8 mouse cellular contexts compared by ENCODE assay signal in genomic region chr11:100472197-100472934, GRCm38 (mm10). TPM values are rescaled to one million over a fixed set of nuclear protein-coding genes. Genes with fewer than 3 reads are reported as not detected.
DNase-seq lines count a peak whose midpoint lies in the region; ATAC-seq and TF ChIP-seq lines count a peak whose summit lies in the region.

Klhl11 (minus strand) TSS chr11:100472741.

- peak within 1 kb of the TSS; percentile 83 for H3K9ac ChIP-seq in heart, embryonic 15.5 days
- peak within 1 kb of the TSS; percentile 91 for H3K9ac ChIP-seq in liver, embryonic 14.5 days (replicated peaks)
- H3K9ac ChIP-seq in neural tube, embryonic 11.5 days (ENCODE audit: low read length), result peak within 1 kb of the TSS; percentile 96
- peak within 1 kb of the TSS; percentile 86 for H3K9ac ChIP-seq in stomach, postnatal 0 days (ENCODE audit: low read length)

- TF ChIP-seq CTCF in liver, embryonic 14.5 days (IDR thresholded peaks at IDR 0.05; ENCODE audit: low read depth), result peak; percentile 87
- peak; percentile 83 for TF ChIP-seq CTCF in stomach, postnatal 0 days (IDR thresholded peaks at IDR 0.05; ENCODE audit: low read depth)

- H3K36me3 ChIP-seq in forebrain, embryonic 10.5 days (replicated peaks), result peaks cover 47% of the 10 kb centered on the region
- H3K36me3 ChIP-seq in heart, embryonic 15.5 days, result peaks cover 14% of the 10 kb centered on the region; the same call in 1 of the 2 replicates
- H3K36me3 ChIP-seq in liver, embryonic 14.5 days (replicated peaks; ENCODE audit: control insufficient read depth, insufficient read depth, low read depth), result peaks cover 2% of the 10 kb centered on the region; the same call in 1 of the 2 replicates
- H3K36me3 ChIP-seq in neural tube, embryonic 11.5 days (ENCODE audit: control insufficient read depth, insufficient read depth, low read length), result 0 out of 2 replicates have a peak, but pooled peaks cover 3% of the 10 kb centered on the region
- H3K36me3 ChIP-seq in stomach, postnatal 0 days (ENCODE audit: control insufficient read depth, insufficient read depth, low read length), result peaks cover 5% of the 10 kb centered on the region; the same call in 1 of the 2 replicates

- DNase-seq in c-Kit-negative CD71-positive TER-119-positive erythroid progenitor cells, embryonic 14.5 days (ENCODE audit: low read depth, low spot score), result peak; percentile 92
- DNase-seq in forebrain, embryonic 10.5 days (ENCODE audit: extremely low spot score, low spot score), result peak; percentile 93
- peak; percentile 87 to 93 for DNase-seq in kidney, postnatal 25 days
- DNase-seq in liver, embryonic 14.5 days (ENCODE audit: low read depth in 3 of 3, low spot score in 3 of 3), result peak; percentile 83 to 88 (median 83)
- peak; percentile 95 for DNase-seq in neural tube, embryonic 11.5 days (ENCODE audit: low spot score)
- DNase-seq in stomach, postnatal 0 days (ENCODE audit: low spot score), result peak; percentile 91

- H3K4me2 ChIP-seq in heart, embryonic 15.5 days, result peak within 1 kb of the TSS; percentile 95
- peak within 1 kb of the TSS; percentile 82 for H3K4me2 ChIP-seq in liver, embryonic 14.5 days (ENCODE audit: low read depth)
- peak within 1 kb of the TSS; percentile 93 for H3K4me2 ChIP-seq in neural tube, embryonic 11.5 days (ENCODE audit: low read depth)
- H3K4me2 ChIP-seq in stomach, postnatal 0 days (replicated peaks; ENCODE audit: low read depth), result peak within 1 kb of the TSS; percentile 99

- H3K4me1 ChIP-seq in forebrain, embryonic 10.5 days, result peaks cover 23% of the 10 kb centered on the region
- H3K4me1 ChIP-seq in heart, embryonic 15.5 days (replicated peaks), result peaks cover 14% of the 10 kb centered on the region
- H3K4me1 ChIP-seq in liver, embryonic 14.5 days (replicated peaks; ENCODE audit: control insufficient read depth in 2 of 2, insufficient read depth in 2 of 2, low read length in 1 of 2), result peaks cover 11 to 12% of the 10 kb centered on the region in 2 experiments
- H3K4me1 ChIP-seq in neural tube, embryonic 11.5 days (ENCODE audit: control insufficient read depth, insufficient read depth, low read length), result peaks cover 11% of the 10 kb centered on the region
- H3K4me1 ChIP-seq in stomach, postnatal 0 days (replicated peaks; ENCODE audit: control insufficient read depth, insufficient read depth), result 0 out of 2 replicates have a peak, but pooled peaks cover 3% of the 10 kb centered on the region

- peak; percentile 93 for ATAC-seq in CD4-positive, CD25-positive, alpha-beta regulatory T cell, adult 4 months
- peak; percentile 96 for ATAC-seq in heart, embryonic 15.5 days (replicated peaks; ENCODE audit: insufficient number of reproducible peaks, insufficient read depth, low FRiP score, low read depth)
- ATAC-seq in liver, embryonic 14.5 days (ENCODE audit: insufficient read depth), result peak; percentile 94
- peak; percentile 87 for ATAC-seq in neural tube, embryonic 11.5 days (ENCODE audit: insufficient read depth, low FRiP score, low TSS enrichment)
- peak; percentile 93 for ATAC-seq in stomach, postnatal 0 days (ENCODE audit: low FRiP score, low TSS enrichment)

- under 1% methylated on average over 83 of the region's 83 CpGs for WGBS in forebrain, embryonic 10.5 days
- WGBS in heart, embryonic 15.5 days, result under 1% methylated on average over 83 of the region's 83 CpGs
- under 1% methylated on average over 83 of the region's 83 CpGs for WGBS in liver, embryonic 14.5 days (ENCODE audit: insufficient replicate concordance)
- under 1% methylated on average over 83 of the region's 83 CpGs for WGBS in neural tube, embryonic 11.5 days
- under 1% methylated on average over 83 of the region's 83 CpGs for WGBS in stomach, postnatal 0 days

- no peaks in the 10 kb centered on the region for H3K9me3 ChIP-seq in forebrain, embryonic 10.5 days
- no peaks in the 10 kb centered on the region for H3K9me3 ChIP-seq in heart, embryonic 15.5 days (replicated peaks)
- no peaks in the 10 kb centered on the region for H3K9me3 ChIP-seq in liver, embryonic 14.5 days (ENCODE audit: control insufficient read depth, low read length)
- no peaks in the 10 kb centered on the region for H3K9me3 ChIP-seq in neural tube, embryonic 11.5 days (ENCODE audit: control insufficient read depth, low read length)
- no peaks in the 10 kb centered on the region for H3K9me3 ChIP-seq in stomach, postnatal 0 days (ENCODE audit: control insufficient read depth, low read length)

- peak; percentile 31; the same call in 1 of the 2 replicates for TF ChIP-seq EP300 in liver, embryonic 14.5 days (IDR thresholded peaks at IDR 0.05; ENCODE audit: low read depth)
- no peak for TF ChIP-seq EP300 in stomach, postnatal 0 days (optimal IDR thresholded peaks at IDR 0.05)

- peak within 1 kb of the TSS; percentile 99 for H3K4me3 ChIP-seq in forebrain, embryonic 10.5 days
- peak within 1 kb of the TSS; percentile 82 for H3K4me3 ChIP-seq in heart, embryonic 15.5 days
- H3K4me3 ChIP-seq in liver, embryonic 14.5 days (ENCODE audit: insufficient read depth in 1 of 2, low read depth in 2 of 2, low read length in 2 of 2), result peak within 1 kb of the TSS; percentile 89 to 91
- peak within 1 kb of the TSS; percentile 96 for H3K4me3 ChIP-seq in neural tube, embryonic 11.5 days (ENCODE audit: low read depth, low read length)
- H3K4me3 ChIP-seq in stomach, postnatal 0 days (ENCODE audit: low read depth, low read length), result peak within 1 kb of the TSS; percentile 77

- no peaks in the 10 kb centered on the region for H3K27me3 ChIP-seq in forebrain, embryonic 10.5 days (ENCODE audit: poor library complexity, severe bottlenecking)
- no peaks in the 10 kb centered on the region for H3K27me3 ChIP-seq in heart, embryonic 15.5 days
- no peaks in the 10 kb centered on the region for H3K27me3 ChIP-seq in liver, embryonic 14.5 days (ENCODE audit: control insufficient read depth, insufficient read depth, low read length)
- no peaks in the 10 kb centered on the region for H3K27me3 ChIP-seq in neural tube, embryonic 11.5 days (ENCODE audit: control insufficient read depth, insufficient read depth, low read length)
- no peaks in the 10 kb centered on the region for H3K27me3 ChIP-seq in stomach, postnatal 0 days (ENCODE audit: control insufficient read depth, insufficient read depth, low read length)

- H3K27ac ChIP-seq in forebrain, embryonic 10.5 days, result peak within 1 kb of the TSS; percentile 94
- peak within 1 kb of the TSS; percentile 69 for H3K27ac ChIP-seq in heart, embryonic 15.5 days
- peak within 1 kb of the TSS; percentile 43 for H3K27ac ChIP-seq in liver, embryonic 14.5 days
- H3K27ac ChIP-seq in neural tube, embryonic 11.5 days (ENCODE audit: low read depth, low read length), result peak within 1 kb of the TSS; percentile 58
- H3K27ac ChIP-seq in stomach, postnatal 0 days (replicated peaks), result peak within 1 kb of the TSS; percentile 86

RNA-seq across cellular contexts. Expression of gene Klhl11, which starts in this region (rescaled TPM):
- 1 to 10 TPM; 2.2 to 3.0 TPM for polyA plus RNA-seq in CD4-positive, CD25-positive, alpha-beta regulatory T cell, adult 4 months (2017; shearing (Covaris generic))
- 8.2 and 10.0 TPM in 2 replicates for polyA plus RNA-seq in forebrain, embryonic 10.5 days (2016; fragmentation: Nextera tagmentation; extraction: Ambion mirVana)
- 6.9 and 8.7 TPM in 2 replicates for polyA plus RNA-seq in heart, embryonic 15.5 days (2015; fragmentation: Nextera tagmentation; extraction: Ambion mirVana)
- 0.90 and 1.2 TPM in 2 replicates for polyA plus RNA-seq in liver, embryonic 14.5 days (2012; rRNA removed)
- 1.8 and 2.2 TPM in 2 replicates for polyA plus RNA-seq in liver, embryonic 14.5 days (2014; fragmentation: Nextera tagmentation; extraction: Ambion mirVana)
- polyA plus RNA-seq in neural tube, embryonic 11.5 days (2014; fragmentation: Nextera tagmentation; extraction: Ambion mirVana), result 13.9 and 14.8 TPM in 2 replicates
- polyA plus RNA-seq in stomach, postnatal 0 days (2015; fragmentation: Nextera tagmentation; extraction: Ambion mirVana), result 2.6 and 3.3 TPM in 2 replicates

Comparison
In these comparisons a context has a peak if more than half of its experiments do, and no peak if none do; other contexts are left out.
1. Peak in every context shown above with its lines: DNase-seq, ATAC-seq, H3K4me3 ChIP-seq and H3K27ac ChIP-seq.
2. H3K27ac ChIP-seq: peak in every context shown above with its lines; median percentile 94 in forebrain, embryonic 10.5 days; 86 in stomach, postnatal 0 days; 69 in heart, embryonic 15.5 days; 58 in neural tube, embryonic 11.5 days; 43 in liver, embryonic 14.5 days.